Mouse (Mus musculus): ENCODE measurements around the gene 2010111I01Rik.

The 2010111I01Rik gene

DNA sequence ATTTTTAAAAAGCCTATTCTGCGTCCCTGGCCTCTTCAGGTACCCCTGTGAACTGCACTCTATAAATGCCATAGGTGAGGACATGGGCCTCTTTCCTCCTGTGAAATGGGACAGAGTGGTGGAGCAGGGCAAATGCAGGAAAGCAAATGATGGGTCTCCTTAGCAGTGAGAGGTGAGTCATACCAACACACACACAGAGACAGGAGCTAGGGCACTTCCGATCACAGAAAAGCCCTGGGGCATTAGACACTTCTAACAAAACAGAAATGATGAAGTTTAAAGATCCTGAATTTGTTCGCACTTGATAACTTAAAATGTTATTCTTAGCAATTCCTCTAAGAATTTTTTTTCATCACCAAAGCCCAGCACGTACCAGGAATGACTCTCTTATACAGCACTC is 375.3 kb downstream of the 2010111I01Rik start:
- DNase-seq (ENCODE audit: low read depth, low spot score), result no peak

GRCm38 (mm10) chr13:63342781-63343180 is 378.1 kb downstream of the 2010111I01Rik start:
- no peak for DNase-seq (ENCODE audit: low read depth, low spot score)

DNA sequence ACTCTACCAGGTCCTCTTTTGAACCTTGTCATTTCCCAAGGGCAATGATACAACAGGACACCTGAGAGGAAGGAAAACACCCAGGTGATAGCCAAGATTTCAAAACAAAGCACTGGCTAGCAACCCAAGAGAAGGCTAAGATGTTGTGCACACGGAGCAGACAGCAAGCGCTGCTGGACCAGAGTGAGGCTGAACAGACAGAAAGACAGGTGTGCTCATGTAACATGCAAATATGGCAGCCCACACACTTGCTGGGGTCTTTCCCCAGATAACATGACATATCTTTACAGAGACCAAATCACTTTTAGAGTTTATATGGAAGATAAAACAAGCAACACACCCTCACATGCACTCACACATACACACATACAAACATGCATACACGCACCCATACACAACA is 379.8 kb downstream of the 2010111I01Rik start:
- no peak for DNase-seq (ENCODE audit: low read depth, low spot score)

- no peak for DNase-seq (ENCODE audit: low read depth, low spot score)
Observed at GRCm38 (mm10) chr13:63345476-63346225, 381.0 kb downstream of the 2010111I01Rik start.

DNA sequence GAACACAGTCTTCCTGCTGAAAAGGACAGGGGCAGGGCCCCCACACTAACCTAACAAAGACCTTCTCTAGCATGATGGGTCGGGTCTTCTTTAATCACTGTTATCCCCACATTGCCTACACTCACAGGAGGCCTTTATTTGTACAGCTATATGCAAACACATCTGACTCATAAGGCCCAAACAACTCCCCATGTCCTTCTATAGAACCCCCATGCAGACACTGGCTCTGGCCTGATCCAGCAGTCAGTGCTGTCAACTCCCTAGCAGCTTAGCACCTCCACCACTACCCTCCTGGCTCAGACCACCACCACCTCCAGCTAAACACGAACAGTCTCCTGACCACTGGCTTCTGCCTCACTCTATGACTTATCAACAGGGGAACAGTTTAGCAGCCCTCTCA is 382.9 kb downstream of the 2010111I01Rik start:
- no peak for DNase-seq (ENCODE audit: low read depth, low spot score)

- DNase-seq (ENCODE audit: low read depth, low spot score), result no peak
Observed at GRCm38 (mm10) chr13:63350076-63350475, 385.4 kb downstream of the 2010111I01Rik start.

DNA sequence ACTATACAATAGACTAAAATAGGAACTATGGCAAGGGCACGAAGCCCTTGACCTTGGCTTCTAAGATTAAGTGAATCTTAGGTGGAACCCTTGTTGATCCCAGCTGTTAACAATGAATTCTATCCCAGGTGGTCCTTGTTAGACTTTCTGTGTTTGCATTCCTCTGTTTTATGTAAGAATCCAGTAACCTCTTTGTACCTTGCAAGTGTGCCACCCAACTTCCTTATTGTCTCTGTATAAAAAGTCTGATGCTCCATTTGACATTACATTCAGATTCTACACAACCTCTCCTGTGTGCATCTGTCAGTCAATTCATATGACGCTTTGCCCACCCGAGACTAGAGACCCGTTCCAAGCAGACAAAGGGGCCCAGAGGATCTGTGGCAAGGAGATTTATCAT is 388.6 kb downstream of the 2010111I01Rik start:
- peak; percentile 82 for DNase-seq (ENCODE audit: low read depth, low spot score)

- DNase-seq (ENCODE audit: low read depth, low spot score), result peak; percentile 59
Observed at GRCm38 (mm10) chr13:63356101-63356500, 391.4 kb downstream of the 2010111I01Rik start.

- peak; percentile 89 for DNase-seq (ENCODE audit: low read depth, low spot score)
Observed at GRCm38 (mm10) chr13:63356558-63356957, 391.9 kb downstream of the 2010111I01Rik start.

- DNase-seq (ENCODE audit: low read depth, low spot score), result no peak
Observed at GRCm38 (mm10) chr13:63359393-63359792, 394.7 kb downstream of the 2010111I01Rik start.

DNA sequence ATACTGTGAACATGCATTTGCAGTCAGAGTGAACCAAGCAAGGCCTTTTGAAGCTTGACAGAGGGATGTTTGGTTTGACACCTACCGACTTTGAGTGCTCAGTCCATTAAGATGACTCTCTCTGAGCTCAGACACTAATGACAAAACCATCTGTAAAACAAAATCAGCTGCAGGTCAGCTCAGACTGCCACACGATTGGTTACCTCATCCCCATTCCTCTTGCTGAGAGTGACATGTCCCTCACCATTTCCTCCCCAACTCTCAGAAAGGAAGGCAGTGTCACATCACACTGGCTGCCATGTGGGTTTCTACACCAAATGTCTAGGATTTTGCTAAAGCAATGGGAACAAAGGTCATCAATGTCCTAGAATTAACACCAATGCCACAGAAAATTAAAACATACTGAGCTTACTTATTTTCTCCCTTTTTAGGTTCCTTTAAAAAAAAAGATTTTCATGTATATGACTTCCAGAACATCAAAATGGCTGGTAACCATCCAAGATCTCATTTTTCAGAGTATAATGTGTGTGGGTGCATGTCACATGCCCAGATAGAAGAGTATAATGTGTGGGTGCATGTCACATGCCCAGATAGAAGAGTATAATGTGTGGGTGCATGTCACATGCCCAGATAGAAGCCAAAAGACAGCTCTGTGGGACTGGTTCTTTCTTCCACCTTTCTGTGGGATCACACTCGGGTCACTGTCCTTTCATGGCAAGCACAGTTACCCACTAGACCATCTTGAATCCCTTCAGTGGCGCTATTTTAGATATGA is 395.6 kb downstream of the 2010111I01Rik start:
- no peak for DNase-seq (ENCODE audit: low read depth, low spot score)

DNA sequence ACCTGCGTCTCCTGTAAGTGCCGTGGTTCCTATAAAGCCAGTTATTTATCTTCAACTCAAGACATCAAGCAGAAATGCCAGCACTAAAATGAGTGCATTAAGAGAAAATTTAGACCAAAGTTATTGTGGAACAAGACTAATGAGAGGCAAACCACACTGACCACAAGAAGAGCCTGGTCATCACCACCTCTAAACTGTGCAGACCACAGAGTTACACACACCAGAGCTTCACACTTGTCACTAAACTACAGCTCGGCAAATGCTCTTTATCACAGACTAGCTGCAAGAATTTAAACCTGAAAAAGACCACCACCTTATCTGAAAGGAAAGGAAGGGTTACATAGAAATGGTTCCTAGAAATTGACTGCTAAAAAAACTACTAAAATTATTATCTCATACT is 397.1 kb downstream of the 2010111I01Rik start:
- DNase-seq (ENCODE audit: low read depth, low spot score), result no peak

DNA sequence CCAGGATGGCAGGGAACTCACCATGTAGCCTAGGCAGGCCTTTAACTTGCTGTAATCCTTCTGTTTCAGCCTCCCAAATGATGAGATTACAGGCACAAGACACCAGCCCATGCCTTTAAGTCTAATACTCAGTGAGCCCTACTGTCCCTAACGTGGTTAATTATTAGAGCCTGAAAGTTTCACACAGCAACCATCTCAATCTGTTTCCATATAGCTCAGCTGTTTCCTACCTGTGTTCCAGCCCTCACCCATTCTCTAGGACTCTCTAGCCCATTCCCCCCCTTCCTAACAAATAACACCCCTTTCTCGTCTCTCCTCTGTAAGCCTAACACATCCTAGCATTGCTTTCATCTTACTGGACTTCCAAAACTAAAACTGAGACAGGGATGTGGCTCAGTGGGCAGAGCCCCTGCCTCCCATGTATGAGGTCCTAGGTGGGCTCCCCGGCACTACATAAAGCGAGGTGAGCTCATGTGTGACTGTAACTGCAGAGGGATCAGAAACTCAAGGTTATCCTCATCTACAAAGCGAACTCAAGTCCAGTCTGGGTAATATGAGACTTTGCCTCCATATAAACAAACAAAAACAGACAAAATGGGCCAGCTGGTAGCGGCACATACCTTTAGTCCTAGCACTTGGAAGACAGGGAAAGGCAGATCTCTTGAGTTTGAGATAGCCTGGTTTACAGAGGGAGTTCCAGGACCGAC is 408.9 kb downstream of the 2010111I01Rik start:
- DNase-seq (ENCODE audit: low read depth, low spot score), result no peak
